Mouse (Mus musculus): ENCODE data around the gene Mdm4.

The Mdm4 gene

DNA sequence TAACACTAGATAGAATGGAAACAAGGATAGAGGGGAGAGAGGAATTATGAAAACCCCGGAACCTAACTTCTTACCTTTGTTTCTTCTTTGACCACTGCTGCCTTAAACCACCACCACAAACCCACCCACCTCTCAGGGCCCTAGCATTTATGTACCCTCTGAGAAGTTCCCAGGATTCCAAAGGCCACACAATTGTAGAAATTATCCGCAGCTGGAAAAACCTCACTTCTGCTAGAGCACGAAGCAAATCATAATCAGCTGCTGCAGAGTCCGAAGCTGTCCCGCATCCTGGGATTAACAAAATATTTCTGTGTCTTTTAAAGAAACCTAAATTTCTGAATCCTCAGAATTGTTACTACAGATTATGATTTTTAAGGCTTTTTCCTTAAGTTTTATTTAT lies at the start of gene Mdm4:
TSS of gene Mdm4 (minus strand) at position 101 of the 400 bp plus-strand sequence.
- in situ Hi-C loops (cut with MboI; ENCODE audit: unreplicated experiment in 2 of 2) = loop anchor here (10.0 to 25.0 kb wide), 2 partner anchors 324 to 1057 kb away; partner anchors contain the start of genes Ren1 (in 2 of the 2) and Btg2 (in 1 of the 2)

- in situ Hi-C loops (cut with MboI; ENCODE audit: unreplicated experiment in 2 of 2) = no loop called here
These were observed 49.8 kb upstream of the Mdm4 start for GRCm38 (mm10) chr1:133080079-133080561.

DNA sequence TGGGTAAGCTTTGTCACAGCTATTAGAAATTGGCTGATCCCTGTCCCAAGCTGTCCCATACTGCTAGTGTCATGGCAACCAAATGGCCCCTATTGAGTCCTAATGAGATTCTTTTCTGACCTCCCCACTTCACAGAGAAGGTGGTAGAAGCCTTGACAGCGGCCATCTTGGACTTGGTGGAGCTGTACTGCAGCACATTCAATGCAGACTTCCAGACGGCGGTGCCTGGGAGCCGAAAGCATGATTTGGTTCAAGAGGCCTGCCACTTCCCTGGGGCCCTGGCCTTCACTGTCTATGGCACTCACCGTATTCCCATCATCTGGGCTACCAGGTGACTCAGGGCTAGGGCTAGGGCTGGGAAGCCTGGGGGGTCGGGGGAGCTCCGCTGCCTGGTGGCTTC lies 49.1 kb upstream of the Mdm4 start:
- in situ Hi-C loops (cut with MboI; ENCODE audit: unreplicated experiment in 2 of 2) = no loop called here

- in situ Hi-C loops (cut with MboI; ENCODE audit: unreplicated experiment in 2 of 2) = no loop called here
These were observed 48.0 kb upstream of the Mdm4 start for GRCm38 (mm10) chr1:133078338-133078727.

- in situ Hi-C loops (cut with MboI; ENCODE audit: unreplicated experiment in 2 of 2) = no loop called here
These were observed 47.4 kb upstream of the Mdm4 start for GRCm38 (mm10) chr1:133077606-133078337.

- in situ Hi-C loops (cut with MboI; ENCODE audit: unreplicated experiment in 2 of 2) = no loop called here
These were observed 46.5 kb upstream of the Mdm4 start for GRCm38 (mm10) chr1:133076681-133077514.

- in situ Hi-C loops (cut with MboI; ENCODE audit: unreplicated experiment in 2 of 2) = no loop called here
These were observed 45.5 kb upstream of the Mdm4 start for GRCm38 (mm10) chr1:133075651-133076400.

- in situ Hi-C loops (cut with MboI; ENCODE audit: unreplicated experiment in 2 of 2) = no loop called here
These were observed 44.2 kb upstream of the Mdm4 start for GRCm38 (mm10) chr1:133074541-133074940.

DNA sequence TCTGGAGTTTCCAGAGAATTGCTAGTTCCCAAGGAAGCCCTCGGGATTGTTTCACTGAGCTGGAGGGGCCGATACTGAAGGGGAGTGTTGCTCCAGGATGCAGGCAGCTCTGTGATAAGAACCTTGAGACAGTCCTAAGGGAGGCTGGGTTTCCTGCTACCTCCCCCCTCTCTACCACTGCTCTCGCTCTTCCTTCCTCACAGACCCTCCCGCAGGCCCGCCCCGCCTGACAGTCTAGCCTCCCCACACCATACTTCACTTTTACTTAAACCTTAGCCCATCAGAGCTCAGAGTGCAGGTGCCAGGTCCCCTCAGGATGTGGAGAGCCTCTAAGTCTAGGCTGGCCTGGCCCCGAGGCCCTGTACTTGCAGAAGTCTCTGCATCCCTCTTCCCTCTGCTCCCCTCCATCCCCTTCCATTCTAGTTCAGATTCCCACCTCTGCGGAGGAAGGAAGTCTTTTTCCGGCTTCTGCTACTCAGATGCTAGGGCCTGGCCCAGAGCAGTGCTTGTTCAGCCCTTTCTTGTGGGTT lies 43.0 kb upstream of the Mdm4 start:
- in situ Hi-C loops (cut with MboI; ENCODE audit: unreplicated experiment in 2 of 2) = no loop called here

DNA sequence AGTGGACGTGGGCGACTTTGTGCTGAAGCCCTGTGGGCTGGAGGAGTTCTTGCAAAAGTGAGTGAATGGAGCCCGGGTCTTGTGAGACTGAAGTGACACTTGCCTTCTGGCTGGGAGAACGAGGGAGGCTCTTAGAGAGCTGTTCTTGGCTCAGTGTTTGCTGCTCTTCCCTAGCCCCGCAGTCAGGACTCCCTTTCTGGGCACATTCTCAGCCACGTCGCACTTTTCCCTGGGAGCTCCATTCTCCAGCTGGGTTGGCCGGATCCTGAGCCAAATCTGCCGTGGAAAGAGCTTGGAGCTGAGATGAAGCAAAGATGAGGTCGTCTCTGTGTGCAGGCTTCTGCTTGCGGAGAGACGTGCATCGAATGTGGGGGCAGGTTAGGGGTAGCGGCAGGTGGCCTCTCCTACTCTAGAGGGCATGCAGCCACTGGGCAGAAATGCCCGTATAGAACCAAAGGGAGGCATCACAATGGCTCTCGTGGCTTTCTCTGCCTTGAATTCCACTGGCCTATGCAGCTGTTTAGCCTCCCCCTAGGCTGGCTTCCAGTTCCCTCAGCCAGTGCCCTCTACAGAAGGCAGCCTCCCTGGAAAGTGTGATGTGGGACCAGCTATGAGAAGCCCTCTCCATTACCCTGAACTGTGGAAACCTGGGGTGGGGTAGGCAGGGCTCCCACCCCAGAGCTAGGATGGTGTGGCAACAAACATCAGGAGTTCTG lies 41.5 kb upstream of the Mdm4 start:
- in situ Hi-C loops (cut with MboI; ENCODE audit: unreplicated experiment in 2 of 2) = no loop called here

DNA sequence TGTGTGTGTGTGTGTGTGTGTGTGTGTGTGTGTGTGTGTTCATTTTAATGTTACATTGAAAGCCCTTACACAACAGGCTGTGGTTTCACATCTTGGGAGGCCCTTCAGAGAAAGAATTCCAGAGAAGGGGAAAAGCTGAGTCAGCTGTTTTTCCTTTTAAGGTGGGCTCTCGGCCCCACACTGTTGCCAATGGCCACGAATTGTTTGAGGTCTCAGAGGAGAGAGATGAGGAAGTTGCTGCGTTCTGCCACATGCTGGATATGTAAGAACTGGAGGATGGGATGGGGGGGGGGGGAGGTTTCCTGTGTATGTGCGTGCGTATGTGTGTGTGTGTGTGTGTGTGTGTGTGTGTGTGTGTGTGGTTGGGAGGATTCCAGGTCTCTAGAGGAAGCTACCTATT lies 39.8 kb upstream of the Mdm4 start:
- in situ Hi-C loops (cut with MboI; ENCODE audit: unreplicated experiment in 2 of 2) = no loop called here

- in situ Hi-C loops (cut with MboI; ENCODE audit: unreplicated experiment in 2 of 2) = no loop called here
These were observed 39.1 kb upstream of the Mdm4 start for GRCm38 (mm10) chr1:133069275-133070120.

DNA sequence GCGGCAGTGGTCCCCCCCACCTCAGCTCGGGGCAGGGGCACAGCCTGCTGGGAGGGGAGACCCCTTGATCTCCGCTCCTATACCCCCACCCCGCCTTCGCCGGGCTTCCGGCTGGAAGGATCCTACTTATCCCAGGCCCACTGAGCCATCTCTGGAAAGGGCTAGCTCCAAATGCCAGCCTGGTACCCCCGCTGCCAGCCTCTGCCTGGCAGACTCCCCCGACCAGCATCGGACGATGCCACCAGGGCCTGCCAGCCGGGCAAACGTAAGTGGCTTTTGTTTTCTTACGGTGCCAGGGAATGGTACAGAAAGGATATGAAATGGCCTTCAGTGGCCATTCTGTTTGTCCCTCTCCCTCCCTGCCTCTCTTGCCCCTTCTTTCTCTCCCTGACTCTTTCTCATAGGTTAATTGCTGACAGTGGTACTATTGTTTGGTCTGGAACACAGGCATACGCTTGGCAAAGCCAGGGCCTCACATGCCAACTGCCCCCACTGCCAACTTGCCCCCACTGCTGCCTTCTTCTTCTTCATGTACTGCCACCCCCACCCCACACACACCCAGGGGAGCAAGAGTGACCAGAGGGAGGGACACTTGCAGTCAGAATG lies 38.4 kb upstream of the Mdm4 start:
- in situ Hi-C loops (cut with MboI; ENCODE audit: unreplicated experiment in 2 of 2) = no loop called here

- in situ Hi-C loops (cut with MboI; ENCODE audit: unreplicated experiment in 2 of 2) = no loop called here
These were observed 37.9 kb upstream of the Mdm4 start for GRCm38 (mm10) chr1:133068268-133068667.

- in situ Hi-C loops (cut with MboI; ENCODE audit: unreplicated experiment in 2 of 2) = no loop called here
These were observed 32.8 kb upstream of the Mdm4 start for GRCm38 (mm10) chr1:133063164-133063563.

- in situ Hi-C loops (cut with MboI; ENCODE audit: unreplicated experiment in 2 of 2) = no loop called here
These were observed 30.3 kb upstream of the Mdm4 start for GRCm38 (mm10) chr1:133060681-133061080.

GRCm38 (mm10) chr1:133059592-133059991 lies 29.2 kb upstream of the Mdm4 start:
- in situ Hi-C loops (cut with MboI; ENCODE audit: unreplicated experiment in 2 of 2) = no loop called here

DNA sequence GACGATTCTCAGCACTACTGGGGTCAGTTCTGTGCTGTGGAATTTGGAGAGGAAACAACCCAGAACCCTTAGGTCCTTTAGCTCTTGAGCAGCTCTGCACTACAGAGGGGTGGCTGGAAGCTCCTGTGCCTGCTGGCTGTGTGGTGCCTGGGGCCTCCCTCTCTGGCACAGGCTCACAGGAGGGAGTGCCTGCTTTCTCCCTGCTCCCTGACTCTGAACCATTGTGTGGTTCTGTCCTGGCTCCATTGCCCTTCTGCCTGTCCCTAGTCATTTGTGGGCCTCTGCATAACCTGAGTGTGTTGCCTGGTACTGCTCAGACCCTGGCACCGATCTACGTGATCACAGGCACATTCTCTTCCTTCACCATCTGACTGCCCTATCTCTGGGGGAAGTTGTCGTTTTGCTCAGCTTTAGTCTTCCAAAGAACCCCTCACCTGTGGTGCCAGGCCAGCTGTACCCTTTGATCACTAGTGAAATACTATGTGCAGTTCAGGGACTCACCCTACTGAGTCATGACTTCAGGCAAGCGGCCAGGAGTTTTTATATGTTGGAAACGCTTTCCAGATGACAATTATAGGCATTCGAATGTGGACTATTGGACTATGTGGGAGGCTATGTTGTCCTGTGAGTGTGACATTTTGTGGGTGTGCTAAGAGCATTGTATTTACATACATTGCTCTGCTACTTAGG lies 27.1 kb upstream of the Mdm4 start:
- in situ Hi-C loops (cut with MboI; ENCODE audit: unreplicated experiment in 2 of 2) = no loop called here
